Mouse (Mus musculus) gonadal fat pad, adult 2 months (tissue): ENCODE results near the gene Plekha1. TPM values are rescaled to one million over a fixed set of nuclear protein-coding genes. Genes with fewer than 3 reads are reported as not detected.
A peak's percentile ranks its signal among the peaks of the same experiment; 100 is the strongest.

ENCODE experiments used
- DNase-seq: peaks from one replicate; pipeline ENCODE4 v3.0.0-alpha.2; 2012; ENCODE audit warnings: low read depth
- polyA plus RNA-seq: library from polyadenylated mRNA; depleted of rRNA; stranded (reverse); fragments of >200 nt; gene quantifications from 2 replicates; pipeline ENCODE4 v1.2.3, GENCODE M21; 2012

Plekha1 gene
- polyA plus RNA-seq, 1 experiment = 77.5 TPM

- DNase-seq = no peak
These were observed 5.6 kb upstream of the Plekha1 start for GRCm38 (mm10) chr7:130859926-130860325.

GRCm38 (mm10) chr7:130860721-130861142 is 4.8 kb upstream of the Plekha1 start:
- DNase-seq = no peak

GRCm38 (mm10) chr7:130862501-130862900 is 3.1 kb upstream of the Plekha1 start:
- peak; percentile 59 for DNase-seq

DNA sequence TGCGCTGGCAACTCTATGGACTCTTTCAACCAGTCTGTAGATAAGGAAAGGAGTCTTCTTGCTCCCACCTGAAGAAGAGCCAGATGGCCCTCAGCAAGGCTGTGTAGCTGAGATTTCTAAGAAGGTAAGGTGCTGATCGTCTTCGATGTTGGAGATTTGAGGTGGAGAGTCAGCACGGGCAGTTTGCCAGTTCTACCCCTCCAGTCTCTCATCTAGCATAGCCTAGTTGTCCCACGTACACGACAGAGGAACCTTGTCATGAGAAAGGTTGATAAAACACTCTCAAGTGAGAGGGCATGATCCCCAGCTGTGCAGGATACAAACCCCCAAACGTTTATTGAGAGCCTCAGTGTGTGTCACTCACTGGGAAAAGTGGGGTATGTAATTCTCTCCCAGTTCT is 845 bp upstream of the Plekha1 start:
- no peak for DNase-seq

GRCm38 (mm10) chr7:130866640-130867039 is 1.1 kb downstream of the Plekha1 start:
- no peak for DNase-seq

DNA sequence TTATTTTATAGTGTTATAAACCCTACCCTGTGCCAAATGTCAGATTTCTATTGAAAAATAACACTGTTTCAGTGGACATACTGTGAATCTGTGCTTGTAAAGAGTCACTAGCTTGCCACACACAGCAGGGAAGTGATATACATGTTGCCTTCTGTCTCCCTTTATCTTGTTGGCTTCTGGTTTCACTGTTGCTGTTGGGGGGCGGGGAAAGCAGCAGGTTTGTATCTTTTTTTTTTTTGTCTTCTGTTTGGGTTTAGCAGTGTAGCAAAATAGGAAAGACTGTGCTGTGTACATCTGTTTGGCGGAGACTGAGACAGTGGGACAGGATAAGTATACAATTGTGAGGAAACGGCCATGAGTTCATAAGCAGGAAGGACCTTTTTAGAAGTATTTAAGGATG is 1.7 kb downstream of the Plekha1 start:
- no peak for DNase-seq

DNA sequence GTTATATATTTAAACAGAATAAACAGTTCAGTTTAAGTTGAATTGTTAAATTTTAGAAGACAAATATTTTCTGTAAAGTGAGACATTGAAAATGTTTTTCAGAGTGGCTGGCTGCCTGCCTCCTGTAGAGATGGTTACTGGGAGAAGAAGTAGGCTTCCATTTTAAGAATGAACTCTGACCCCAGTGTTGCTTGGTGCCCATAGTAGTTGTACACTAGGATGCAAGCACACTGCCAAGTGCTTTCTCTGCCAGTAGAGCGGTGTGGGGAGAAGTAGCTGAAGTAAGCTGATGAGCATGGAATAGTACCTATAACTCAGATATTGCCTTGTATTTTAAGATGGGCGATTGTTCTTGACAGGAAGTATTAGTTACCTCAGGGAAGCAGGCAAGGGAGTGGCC is 18.6 kb downstream of the Plekha1 start:
- no peak for DNase-seq

DNA sequence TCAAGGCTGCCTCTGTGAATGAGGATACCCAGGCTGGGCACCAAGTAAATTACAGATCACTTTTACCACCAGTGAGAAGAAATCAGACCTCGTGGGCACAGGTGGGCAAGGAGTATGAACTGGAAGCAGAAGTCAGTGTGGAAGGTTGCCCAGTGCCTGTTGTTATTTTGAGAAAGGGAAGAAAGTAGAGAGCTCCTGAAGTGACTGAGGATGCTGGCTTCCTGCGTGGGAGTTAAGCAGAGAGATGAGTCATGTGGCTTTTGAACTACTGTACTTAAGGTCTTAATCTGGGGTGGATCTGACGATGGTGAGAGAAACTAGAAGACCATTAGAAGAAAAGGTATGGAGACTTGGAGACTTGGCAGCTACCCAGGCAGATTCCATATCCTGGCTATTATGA is 20.7 kb downstream of the Plekha1 start:
- DNase-seq = no peak

GRCm38 (mm10) chr7:130887946-130888345 is 22.4 kb downstream of the Plekha1 start:
- DNase-seq = no peak

GRCm38 (mm10) chr7:130890871-130891270 is 25.3 kb downstream of the Plekha1 start:
- no peak for DNase-seq

DNA sequence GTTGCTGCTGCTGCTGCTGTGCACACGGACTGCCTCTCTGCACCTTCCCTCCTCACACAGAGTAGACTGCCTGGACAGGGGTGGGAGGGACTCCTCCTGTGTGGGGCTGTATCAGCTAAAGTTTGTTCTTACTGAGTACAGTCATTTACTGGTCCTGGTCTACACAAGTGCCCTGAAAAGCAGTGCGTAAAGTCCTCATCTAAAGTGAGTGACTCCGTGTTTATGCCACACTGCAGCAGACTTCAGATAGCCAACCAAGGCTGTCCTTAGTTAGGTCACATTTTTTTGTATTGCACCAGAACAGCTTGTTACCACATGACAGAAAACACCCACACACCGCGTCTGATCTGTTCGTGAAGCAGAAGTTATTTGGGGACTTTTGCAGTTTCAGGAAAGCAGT is 27.4 kb downstream of the Plekha1 start:
- DNase-seq = peak; percentile 54

GRCm38 (mm10) chr7:130894931-130895617 is 29.5 kb downstream of the Plekha1 start:
- DNase-seq = no peak

GRCm38 (mm10) chr7:130895618-130895945 is 30.0 kb downstream of the Plekha1 start:
- no peak for DNase-seq

DNA sequence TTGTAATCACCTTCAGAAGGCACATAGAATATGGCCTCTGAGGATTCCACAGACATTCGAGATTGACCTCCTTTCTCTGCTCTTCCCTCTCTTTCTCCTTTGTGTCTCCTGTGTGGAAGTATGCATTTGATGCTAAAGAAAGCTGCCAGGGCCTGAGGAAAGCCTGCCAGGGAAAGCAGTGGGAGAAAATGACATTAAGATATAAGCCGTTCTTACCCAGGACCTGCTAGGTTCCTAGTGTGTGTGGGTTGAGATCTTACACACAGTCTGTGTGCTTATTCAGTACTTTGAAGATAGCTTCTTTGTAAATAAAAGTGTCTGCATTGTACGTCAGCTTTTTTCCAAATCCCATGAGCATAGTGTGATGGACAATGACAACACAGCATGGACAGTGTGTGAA is 30.5 kb downstream of the Plekha1 start:
- DNase-seq = no peak

DNA sequence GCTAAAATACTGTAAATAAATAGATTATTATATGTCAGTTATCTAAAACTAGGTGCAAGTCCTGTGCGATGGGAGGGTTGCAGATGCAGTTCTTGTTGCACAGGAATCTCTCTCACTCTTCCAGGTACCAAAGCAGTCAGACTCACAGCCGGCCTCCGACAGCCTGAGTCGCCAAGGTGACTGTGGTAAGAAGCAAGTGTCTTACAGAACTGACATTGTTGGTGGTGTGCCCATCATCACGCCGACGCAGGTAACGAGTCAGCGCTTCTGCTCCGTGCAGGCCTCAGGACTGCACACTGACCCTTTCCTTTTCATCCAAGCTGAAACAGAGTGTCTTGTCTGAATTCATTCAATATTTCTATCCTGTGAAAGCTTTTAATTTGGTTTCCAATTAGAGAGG is 31.6 kb downstream of the Plekha1 start:
- DNase-seq = no peak

GRCm38 (mm10) chr7:130898373-130898772 is 32.8 kb downstream of the Plekha1 start:
- DNase-seq = no peak

GRCm38 (mm10) chr7:130900233-130900848 is 34.8 kb downstream of the Plekha1 start:
- DNase-seq = no peak

DNA sequence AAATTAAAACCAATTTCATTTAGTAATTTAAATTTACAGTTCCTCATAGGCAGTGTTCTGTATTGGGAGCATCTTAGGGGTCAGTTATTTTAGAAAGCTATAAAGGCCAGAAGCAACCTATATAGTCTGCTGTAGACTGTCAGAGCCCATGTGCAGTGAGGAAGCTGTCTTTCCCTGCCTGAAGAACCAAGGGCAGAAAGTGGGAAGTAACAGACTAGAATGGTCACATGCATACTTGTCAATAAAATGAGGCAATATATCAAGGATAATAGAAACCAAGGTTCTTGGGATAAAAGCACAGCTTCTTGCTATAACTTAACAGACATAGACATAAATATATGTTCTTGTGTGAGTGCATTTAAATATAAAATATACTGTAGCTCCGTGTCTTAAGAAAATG is 37.4 kb downstream of the Plekha1 start:
- no peak for DNase-seq

DNA sequence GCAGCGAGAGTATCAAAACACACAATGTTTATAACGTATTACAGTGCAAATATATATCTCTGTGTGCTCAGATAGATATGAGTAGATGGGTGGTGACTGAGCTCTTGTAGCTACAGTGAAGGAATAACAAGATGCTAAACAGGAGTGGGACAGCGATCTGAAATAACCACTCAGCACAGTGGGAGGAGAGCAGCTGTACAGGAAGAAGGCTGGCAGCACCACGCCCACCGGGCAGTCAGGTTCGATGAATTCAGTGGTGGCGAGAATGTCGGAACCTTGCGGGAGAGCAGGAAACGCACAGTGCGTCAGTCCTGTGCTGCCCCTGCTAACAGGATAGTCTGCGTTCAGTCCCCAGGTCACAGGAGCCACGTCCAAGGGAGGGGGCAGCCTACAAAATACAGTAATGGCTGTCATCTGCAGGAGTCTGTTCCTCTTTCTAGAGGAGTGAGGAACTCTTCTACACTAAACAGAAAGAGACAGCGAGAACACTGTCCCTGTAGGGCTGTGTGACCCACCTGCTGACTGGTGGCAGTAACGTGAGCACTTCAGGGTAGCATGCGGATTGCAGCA is 38.0 kb downstream of the Plekha1 start:
- DNase-seq = no peak

DNA sequence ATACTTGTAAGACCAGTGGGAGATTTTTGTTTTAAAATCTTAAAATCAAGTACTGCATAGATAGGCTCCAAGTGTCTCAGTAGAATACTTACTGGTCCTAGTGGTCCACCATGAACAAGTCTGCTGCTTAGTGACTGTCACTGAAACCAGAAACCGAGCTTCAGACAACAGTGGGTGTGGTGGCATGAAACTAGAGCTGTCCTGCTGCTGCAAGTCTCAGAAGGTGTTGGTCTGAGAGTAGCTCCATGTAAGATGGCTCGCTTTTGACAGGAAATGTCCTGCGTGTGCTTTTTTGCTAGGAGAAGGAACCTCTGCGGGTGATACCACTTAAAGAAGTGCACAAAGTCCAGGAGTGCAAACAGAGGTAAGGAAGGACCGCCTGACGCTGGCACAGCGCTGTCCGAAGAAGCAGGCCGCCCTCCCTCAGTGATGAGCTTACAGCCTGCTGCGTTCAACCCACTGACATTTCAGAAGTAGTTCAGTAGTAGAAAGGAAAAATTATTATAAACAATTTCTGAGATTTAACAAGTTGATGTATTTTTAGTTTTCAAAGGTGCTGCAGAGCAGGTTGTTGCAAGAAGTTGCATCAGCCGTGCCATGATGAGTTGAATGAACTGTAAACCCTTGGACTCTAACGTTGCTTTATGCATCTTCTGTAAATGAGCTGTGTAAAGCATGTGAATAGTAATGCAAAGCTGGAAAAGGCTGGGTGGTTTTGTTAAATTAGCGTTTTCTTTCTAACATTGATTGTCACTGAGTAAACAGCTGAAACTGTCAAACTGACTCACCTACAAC is 39.2 kb downstream of the Plekha1 start:
- no peak for DNase-seq

GRCm38 (mm10) chr7:130910841-130911240 is 45.3 kb downstream of the Plekha1 start:
- DNase-seq = no peak

GRCm38 (mm10) chr7:130914693-130915363 is 49.3 kb downstream of the Plekha1 start:
- DNase-seq = no peak
